Mouse (Mus musculus) MEL (cell line): Measurements from ENCODE around the gene Sparcl1. TPM values are rescaled to one million over a fixed set of nuclear protein-coding genes. Genes with fewer than 3 reads are reported as not detected.

ENCODE experiments used
- DNase-seq: peaks from one replicate; pipeline ENCODE4 v3.0.0; 2011; ENCODE audit warnings: low read depth, low spot score
- H3K27ac ChIP-seq: 2 replicates; pipeline ENCODE4 v1.5.1; 2012; ENCODE audit warnings: low read depth, mild to moderate bottlenecking, control low read depth, low read length, moderate library complexity; ENCODE audit not compliant: control insufficient read depth
- H3K27me3 ChIP-seq, 2 experiments: fragments of 150-350 bp in 1 of 2; sonication (generic) in 1 of 2; 2 replicates each; pipeline ENCODE4 v1.6.1; 2012; ENCODE audit warnings: low read length in 2 of 2, mild to moderate bottlenecking in 2 of 2, improper control_type of control experiment in 1 of 2, moderate library complexity in 1 of 2; ENCODE audit not compliant: insufficient read depth in 2 of 2, control insufficient read depth in 1 of 2
- H3K36me3 ChIP-seq, 2 experiments: 2 replicates each; pipeline ENCODE4 v1.6.1; 2012 to 2014; ENCODE audit warnings: low read length in 2 of 2, improper control_type of control experiment in 1 of 2, inconsistent platforms in 1 of 2, mild to moderate bottlenecking in 1 of 2; ENCODE audit not compliant: insufficient read depth in 2 of 2, control insufficient read depth in 1 of 2
- H3K4me1 ChIP-seq, 2 experiments: fragments of 150-350 bp in 1 of 2; sonication (generic) in 1 of 2; 2 replicates each; pipeline ENCODE4 v1.6.1; 2012; ENCODE audit warnings: low read length in 2 of 2, improper control_type of control experiment in 1 of 2, mild to moderate bottlenecking in 1 of 2; ENCODE audit not compliant: insufficient read depth in 2 of 2, control insufficient read depth in 1 of 2
- H3K4me3 ChIP-seq, 2 experiments: fragments of 150-350 bp in 1 of 2; sonication (generic) in 1 of 2; 2 replicates each; pipeline ENCODE4 v1.5.1; 2012; ENCODE audit warnings: low read depth in 2 of 2, low read length in 2 of 2, mild to moderate bottlenecking in 2 of 2, moderate library complexity in 2 of 2, control low read depth in 1 of 2, improper control_type of control experiment in 1 of 2; ENCODE audit not compliant: control insufficient read depth in 1 of 2, insufficient read depth in 1 of 2
- H3K79me2 ChIP-seq: 2 replicates; pipeline ENCODE4 v1.6.1; 2012; ENCODE audit warnings: mild to moderate bottlenecking, low read length, moderate library complexity; ENCODE audit not compliant: control insufficient read depth, poor library complexity, insufficient read depth
- H3K9ac ChIP-seq: 2 replicates; pipeline ENCODE4 v1.6.1; 2012; ENCODE audit warnings: low read depth, mild to moderate bottlenecking, control low read depth, low read length, moderate library complexity; ENCODE audit not compliant: control insufficient read depth, poor library complexity, severe bottlenecking
- H3K9me3 ChIP-seq: fragments of 150-350 bp; sonication (generic); replicated peaks from 2 replicates; pipeline ENCODE4 v1.6.1; 2012; ENCODE audit warnings: mild to moderate bottlenecking, low read length, improper control_type of control experiment, moderate library complexity; ENCODE audit not compliant: insufficient read depth
- BHLHE40 ChIP-seq: IDR thresholded peaks from 2 replicates; pipeline ENCODE4 v1.6.1; 2012; ENCODE audit warnings: low read depth, mild to moderate bottlenecking, inconsistent platforms, low read length, improper control_type of control experiment, borderline replicate concordance
- CTCF ChIP-seq, 3 experiments: IDR thresholded peaks in 2 of 3; conservative IDR thresholded peaks in 1 of 3; 2 replicates each; pipeline ENCODE4 v1.5.1; 2011 to 2012; ENCODE audit warnings: low read length in 3 of 3, low read depth in 2 of 3, mild to moderate bottlenecking in 2 of 3, improper control_type of control experiment in 1 of 3, inconsistent platforms in 1 of 3, mixed read lengths in 1 of 3, moderate library complexity in 1 of 3; ENCODE audit not compliant: control insufficient read depth in 1 of 3, insufficient read depth in 1 of 3, poor library complexity in 1 of 3, severe bottlenecking in 1 of 3
- E2F4 ChIP-seq: IDR thresholded peaks from 2 replicates; pipeline ENCODE4 v1.6.1; 2011; ENCODE audit warnings: low read depth, low read length, improper control_type of control experiment, borderline replicate concordance
- EP300 ChIP-seq, 2 experiments: IDR thresholded peaks; 2 replicates each; pipeline ENCODE4 v1.6.1; 2011; ENCODE audit warnings: improper control_type of control experiment in 2 of 2, low read length in 2 of 2, low read depth in 1 of 2, mild to moderate bottlenecking in 1 of 2
- JUND ChIP-seq: IDR thresholded peaks from 2 replicates; pipeline ENCODE4 v1.6.1; 2011; ENCODE audit warnings: low read depth, mild to moderate bottlenecking, improper control_type of control experiment, low read length
- KAT2A ChIP-seq: conservative IDR thresholded peaks from 2 replicates; pipeline ENCODE4 v1.6.1; 2012; ENCODE audit warnings: low read depth, low read length, improper control_type of control experiment, inconsistent platforms
- MAFK ChIP-seq: IDR thresholded peaks from 2 replicates; pipeline ENCODE4 v1.6.1; 2011; ENCODE audit warnings: low read depth, mild to moderate bottlenecking, low read length, improper control_type of control experiment, borderline replicate concordance
- MAX ChIP-seq: IDR thresholded peaks from 2 replicates; pipeline ENCODE4 v1.6.1; 2011; ENCODE audit warnings: low read length, improper control_type of control experiment
- MAZ ChIP-seq: IDR thresholded peaks from 2 replicates; pipeline ENCODE4 v1.6.1; 2012; ENCODE audit warnings: low read depth, mild to moderate bottlenecking, inconsistent platforms, low read length, improper control_type of control experiment
- MEF2A ChIP-seq: IDR thresholded peaks from 2 replicates; pipeline ENCODE4 v1.6.1; 2014; ENCODE audit warnings: low read depth, mild to moderate bottlenecking, inconsistent platforms, low read length, improper control_type of control experiment; ENCODE audit not compliant: poor library complexity, insufficient replicate concordance, severe bottlenecking; ENCODE audit errors: extremely low read depth
- MXI1 ChIP-seq: IDR thresholded peaks from 2 replicates; pipeline ENCODE4 v1.6.1; 2011; ENCODE audit warnings: mild to moderate bottlenecking, low read depth, low read length, improper control_type of control experiment
- MYB ChIP-seq: IDR thresholded peaks from 2 replicates; pipeline ENCODE4 v1.6.1; 2011; ENCODE audit warnings: mild to moderate bottlenecking, low read depth, low read length, improper control_type of control experiment
- MYC ChIP-seq: IDR thresholded peaks from 2 replicates; pipeline ENCODE4 v1.6.1; 2011; ENCODE audit warnings: low read depth, mild to moderate bottlenecking, low read length, improper control_type of control experiment, moderate library complexity
- NELFE ChIP-seq: IDR thresholded peaks from 2 replicates; pipeline ENCODE4 v1.6.1; 2011; ENCODE audit warnings: low read depth, low read length, improper control_type of control experiment
- POLR2A ChIP-seq, 2 experiments: IDR thresholded peaks; 2 replicates each; pipeline ENCODE4 v1.6.1; 2011 to 2012; ENCODE audit warnings: low read length in 2 of 2, mild to moderate bottlenecking in 2 of 2, control low read depth in 1 of 2, improper control_type of control experiment in 1 of 2, low read depth in 1 of 2, moderate library complexity in 1 of 2; ENCODE audit not compliant: control insufficient read depth in 1 of 2, insufficient read depth in 1 of 2, poor library complexity in 1 of 2
- POLR2AphosphoS5 ChIP-seq: IDR thresholded peaks from 2 replicates; pipeline ENCODE4 v1.6.1; 2012; ENCODE audit warnings: low read depth, borderline replicate concordance, mild to moderate bottlenecking, inconsistent platforms, low read length, moderate library complexity, mixed read lengths
- RAD21 ChIP-seq: IDR thresholded peaks from 2 replicates; pipeline ENCODE4 v1.6.1; 2011; ENCODE audit warnings: mild to moderate bottlenecking, low read depth, low read length, improper control_type of control experiment
- RCOR1 ChIP-seq: IDR thresholded peaks from 2 replicates; pipeline ENCODE4 v1.6.1; 2012; ENCODE audit warnings: low read depth, mild to moderate bottlenecking, inconsistent platforms, low read length, improper control_type of control experiment
- SMC3 ChIP-seq: IDR thresholded peaks from 2 replicates; pipeline ENCODE4 v1.6.1; 2011; ENCODE audit warnings: low read depth, low read length, improper control_type of control experiment
- TAL1 ChIP-seq: IDR thresholded peaks from 2 replicates; pipeline ENCODE4 v1.6.1; 2012; ENCODE audit warnings: mild to moderate bottlenecking, inconsistent platforms, low read length, moderate library complexity, mixed read lengths
- TBP ChIP-seq: IDR thresholded peaks from 2 replicates; pipeline ENCODE4 v1.8.0; 2011; ENCODE audit warnings: low read depth, low read length, improper control_type of control experiment
- TCF12 ChIP-seq: IDR thresholded peaks from 2 replicates; pipeline ENCODE4 v1.6.1; 2014; ENCODE audit warnings: low read depth, mild to moderate bottlenecking, inconsistent platforms, low read length, improper control_type of control experiment, moderate library complexity
- UBTF ChIP-seq: IDR thresholded peaks from 2 replicates; pipeline ENCODE4 v1.6.1; 2012; ENCODE audit warnings: low read depth, mild to moderate bottlenecking, inconsistent platforms, low read length, improper control_type of control experiment, moderate library complexity, borderline replicate concordance; ENCODE audit not compliant: insufficient read depth
- USF1 ChIP-seq: IDR thresholded peaks from 2 replicates; pipeline ENCODE4 v1.6.1; 2014; ENCODE audit warnings: low read depth, mild to moderate bottlenecking, inconsistent platforms, low read length, improper control_type of control experiment, moderate library complexity
- USF2 ChIP-seq, 2 experiments: IDR thresholded peaks; 2 replicates each; pipeline ENCODE4 v1.6.1; 2011 to 2012; ENCODE audit warnings: improper control_type of control experiment in 2 of 2, low read length in 2 of 2, borderline replicate concordance in 1 of 2, inconsistent platforms in 1 of 2, low read depth in 1 of 2, mild to moderate bottlenecking in 1 of 2; ENCODE audit not compliant: insufficient read depth in 1 of 2
- ZC3H11A ChIP-seq: IDR thresholded peaks from 2 replicates; pipeline ENCODE4 v1.6.1; 2012; ENCODE audit warnings: low read depth, mild to moderate bottlenecking, inconsistent platforms, low read length, improper control_type of control experiment
- ZMIZ1 ChIP-seq: IDR thresholded peaks from 2 replicates; pipeline ENCODE4 v1.6.1; 2012; ENCODE audit warnings: low read depth, mild to moderate bottlenecking, inconsistent platforms, low read length, improper control_type of control experiment, moderate library complexity
- polyA plus RNA-seq, 2 experiments: library from polyadenylated mRNA; stranded (reverse) in 1 of 2; unstranded in 1 of 2; fragments of >175 nt in 1 of 2; fragments of >200 nt in 1 of 2; gene quantifications; 2 replicates each; pipeline versions ENCODE4 v1.2.1 to v1.2.4; 2012; ENCODE audit warnings: low replicate concordance in 2 of 2, low read depth in 1 of 2; ENCODE audit not compliant: insufficient read length in 2 of 2, insufficient read depth in 1 of 2, missing spikeins in 1 of 2
- total RNA-seq: library from RNA; depleted of rRNA; stranded (reverse); fragments of 300-350 nt; gene quantifications from 2 replicates; pipeline ENCODE4 v1.2.3, GENCODE M21; 2012

Gene Sparcl1
- total and polyA plus RNA-seq, 3 experiments = not detected

GRCm38 (mm10) chr5:104115118-104115517, 1.6 kb upstream of the Sparcl1 start:
- H3K9ac ChIP-seq = no peak overlapping the region
- H3K36me3 ChIP-seq = no peaks in the 10 kb centered on the region
- no peaks in the 10 kb centered on the region; a peak in 1 of 4 replicates for H3K27me3 ChIP-seq
- no peak for DNase-seq
- no peak overlapping the region for H3K27ac ChIP-seq
- TF ChIP-seq MEF2A (no peak), ZMIZ1 (no peak), USF2 (IDR thresholded peaks at IDR 0.05; ENCODE audit: borderline replicate concordance in 1 of 2, insufficient read depth in 1 of 2, low read depth in 1 of 2, low read length in 2 of 2) (no peak), NELFE (no peak), MYB (no peak), RAD21 (no peak), MYC (no peak), USF1 (no peak), MAX (no peak), TAL1 (no peak), RCOR1 (no peak), UBTF (no peak), MAZ (no peak), POLR2AphosphoS5 (no peak), ZC3H11A (no peak), SMC3 (no peak), JUND (no peak), TBP (no peak)
- no peaks in the 10 kb centered on the region for H3K4me1 ChIP-seq
- H3K4me3 ChIP-seq = no peak overlapping the region
- no peaks in the 10 kb centered on the region for H3K9me3 ChIP-seq
- no peaks in the 10 kb centered on the region for H3K79me2 ChIP-seq

GRCm38 (mm10) chr5:104112511-104112910, 1.0 kb downstream of the Sparcl1 start:
- Histone ChIP-seq H3K27me3 (no peaks in the 10 kb centered on the region; a peak in 1 of 4 replicates), H3K4me3 (no peak overlapping the region), H3K9ac (no peak overlapping the region), H3K36me3 (no peaks in the 10 kb centered on the region), H3K27ac (no peak overlapping the region), H3K4me1 (no peaks in the 10 kb centered on the region), H3K9me3 (no peaks in the 10 kb centered on the region), H3K79me2 (no peaks in the 10 kb centered on the region)
- no peak for TF ChIP-seq TAL1
- TF ChIP-seq USF2 (IDR thresholded peaks at IDR 0.05; ENCODE audit: borderline replicate concordance in 1 of 2, insufficient read depth in 1 of 2, low read depth in 1 of 2, low read length in 2 of 2) = no peak
- no peak for TF ChIP-seq RAD21
- no peak for TF ChIP-seq KAT2A
- no peak for TF ChIP-seq MXI1
- TF ChIP-seq ZC3H11A = no peak
- TF ChIP-seq TCF12 = no peak
- TF ChIP-seq TBP = no peak
- TF ChIP-seq MAFK = no peak
- no peak for TF ChIP-seq UBTF
- no peak for TF ChIP-seq POLR2A (IDR thresholded peaks at IDR 0.05; ENCODE audit: control insufficient read depth in 1 of 2, insufficient read depth in 1 of 2, low read depth in 1 of 2, low read length in 2 of 2, poor library complexity in 1 of 2)
- no peak for TF ChIP-seq NELFE
- TF ChIP-seq JUND = no peak
- no peak for TF ChIP-seq MAZ
- no peak for TF ChIP-seq BHLHE40
- no peak for TF ChIP-seq EP300 (IDR thresholded peaks at IDR 0.05; ENCODE audit: low read depth in 1 of 2, low read length in 2 of 2)
- TF ChIP-seq E2F4 = no peak
- no peak for TF ChIP-seq CTCF (IDR thresholded peaks at IDR 0.05 in 2 of 3, conservative IDR thresholded peaks at IDR 0.05 in 1 of 3; ENCODE audit: control insufficient read depth in 1 of 3, insufficient read depth in 1 of 3, low read depth in 2 of 3, low read length in 3 of 3, poor library complexity in 1 of 3, severe bottlenecking in 1 of 3)
- no peak for TF ChIP-seq MYC
- DNase-seq = no peak
